Mouse (Mus musculus) CH12.LX (cell line): ENCODE measurements around the gene Prrx2. TPM values are rescaled to one million over a fixed set of nuclear protein-coding genes. Genes with fewer than 3 reads are reported as not detected.
"Not testable (repeated sequence)": the region's sequence is repeated elsewhere in the genome, so short reads cannot be mapped to it uniquely, and the experiment has no call there.

Source experiments
- DNase-seq: peaks from one replicate; pipeline ENCODE4 v3.0.0-alpha.2; 2013; ENCODE audit errors: extremely low read depth
- H3K27ac ChIP-seq: 2 replicates; pipeline ENCODE4 v1.5.1; 2012; ENCODE audit warnings: low read depth, mild to moderate bottlenecking, control low read depth, moderate library complexity; ENCODE audit not compliant: insufficient read depth
- H3K27me3 ChIP-seq: replicated peaks from 2 replicates; pipeline ENCODE3; 2012; ENCODE audit warnings: inconsistent platforms
- H3K36me3 ChIP-seq, 2 experiments: replicated peaks in 1 of 2; 2 replicates each; pipeline versions ENCODE3 to v1.6.1; 2012; ENCODE audit warnings: inconsistent platforms in 1 of 2, low read length in 1 of 2, mild to moderate bottlenecking in 1 of 2, mixed read lengths in 1 of 2, moderate library complexity in 1 of 2; ENCODE audit not compliant: control insufficient read depth in 1 of 2, insufficient read depth in 1 of 2
- H3K4me1 ChIP-seq, 2 experiments: 2 replicates each; pipeline ENCODE4 v1.6.1; 2012; ENCODE audit warnings: inconsistent platforms in 1 of 2, moderate library complexity in 1 of 2; ENCODE audit not compliant: insufficient read depth in 2 of 2, control insufficient read depth in 1 of 2
- H3K4me2 ChIP-seq: 2 replicates; pipeline ENCODE4 v1.6.1; 2012; ENCODE audit warnings: low read depth, mild to moderate bottlenecking, control low read depth; ENCODE audit not compliant: poor library complexity, insufficient read depth, severe bottlenecking
- H3K4me3 ChIP-seq, 3 experiments: fragments of 150-350 bp in 1 of 3; sonication (generic) in 1 of 3; replicated peaks in 1 of 3; 2 replicates each; pipeline versions ENCODE3 to v1.5.1; 2011 to 2012; ENCODE audit warnings: low read depth in 2 of 3, low read length in 2 of 3, mild to moderate bottlenecking in 2 of 3, moderate library complexity in 2 of 3, control low read depth in 1 of 3, improper control_type of control experiment in 1 of 3, inconsistent platforms in 1 of 3, mixed read lengths in 1 of 3; ENCODE audit not compliant: poor library complexity in 1 of 3
- H3K79me2 ChIP-seq: replicated peaks from 2 replicates; pipeline ENCODE4 v1.6.1; 2012; ENCODE audit warnings: mild to moderate bottlenecking, moderate library complexity; ENCODE audit not compliant: control insufficient read depth, poor library complexity, insufficient read depth, severe bottlenecking; ENCODE audit errors: extremely low read depth
- H3K9ac ChIP-seq: 2 replicates; pipeline ENCODE4 v1.6.1; 2012; ENCODE audit warnings: low read depth, mild to moderate bottlenecking, control low read depth, moderate library complexity; ENCODE audit not compliant: insufficient read depth
- H3K9me3 ChIP-seq: replicated peaks from 2 replicates; pipeline ENCODE3; 2012; ENCODE audit warnings: low read length, inconsistent platforms, mixed read lengths
- BHLHE40 ChIP-seq: IDR thresholded peaks from 2 replicates; pipeline ENCODE4 v1.6.1; 2011; ENCODE audit warnings: mild to moderate bottlenecking, low read depth, low read length, improper control_type of control experiment
- CHD2 ChIP-seq: IDR thresholded peaks from 2 replicates; pipeline ENCODE4 v1.6.1; 2011; ENCODE audit warnings: low read length, improper control_type of control experiment
- CTCF ChIP-seq, 2 experiments: IDR thresholded peaks in 1 of 2; conservative IDR thresholded peaks in 1 of 2; 2 replicates each; pipeline ENCODE4 v1.5.1; 2011 to 2012; ENCODE audit warnings: low read depth in 2 of 2, low read length in 2 of 2, improper control_type of control experiment in 1 of 2, inconsistent platforms in 1 of 2, mild to moderate bottlenecking in 1 of 2, moderate library complexity in 1 of 2
- E2F4 ChIP-seq: IDR thresholded peaks from 2 replicates; pipeline ENCODE4 v1.6.1; 2011; ENCODE audit warnings: low read depth, low read length, improper control_type of control experiment; ENCODE audit not compliant: insufficient replicate concordance
- EP300 ChIP-seq: IDR thresholded peaks from 2 replicates; pipeline ENCODE4 v1.6.1; 2011; ENCODE audit warnings: low read length, improper control_type of control experiment
- ETS1 ChIP-seq: conservative IDR thresholded peaks from 2 replicates; pipeline ENCODE4 v1.6.1; 2012; ENCODE audit warnings: low read depth, mild to moderate bottlenecking, inconsistent platforms, low read length, improper control_type of control experiment, moderate library complexity
- GABPA ChIP-seq: IDR thresholded peaks from 2 replicates; pipeline ENCODE4 v1.6.1; 2012; ENCODE audit warnings: low read depth, low read length, improper control_type of control experiment, inconsistent platforms; ENCODE audit not compliant: insufficient replicate concordance
- MAX ChIP-seq: IDR thresholded peaks from 2 replicates; pipeline ENCODE4 v1.6.1; 2011; ENCODE audit warnings: low read length, improper control_type of control experiment
- MAZ ChIP-seq: IDR thresholded peaks from 2 replicates; pipeline ENCODE4 v1.6.1; 2012; ENCODE audit warnings: low read depth, mild to moderate bottlenecking, inconsistent platforms, low read length, improper control_type of control experiment, moderate library complexity
- MXI1 ChIP-seq: IDR thresholded peaks from 2 replicates; pipeline ENCODE4 v1.6.1; 2011; ENCODE audit warnings: mild to moderate bottlenecking, low read depth, low read length, improper control_type of control experiment
- POLR2A ChIP-seq: IDR thresholded peaks from 2 replicates; pipeline ENCODE4 v1.6.1; 2011; ENCODE audit warnings: low read depth, mild to moderate bottlenecking, improper control_type of control experiment, low read length
- POLR2AphosphoS2 ChIP-seq: IDR thresholded peaks from 2 replicates; pipeline ENCODE4 v1.6.1; 2011; ENCODE audit warnings: low read depth, low read length, improper control_type of control experiment
- RAD21 ChIP-seq: IDR thresholded peaks from 2 replicates; pipeline ENCODE4 v1.6.1; 2011; ENCODE audit warnings: low read depth, mild to moderate bottlenecking, low read length, improper control_type of control experiment, moderate library complexity
- SMC3 ChIP-seq: IDR thresholded peaks from 2 replicates; pipeline ENCODE4 v1.6.1; 2011; ENCODE audit warnings: low read depth, low read length, improper control_type of control experiment
- USF2 ChIP-seq: conservative IDR thresholded peaks from 2 replicates; pipeline ENCODE4 v1.6.1; 2011; ENCODE audit warnings: low read depth, low read length, improper control_type of control experiment
- ZMIZ1 ChIP-seq: IDR thresholded peaks from 2 replicates; pipeline ENCODE4 v1.6.1; 2012; ENCODE audit warnings: low read depth, mild to moderate bottlenecking, inconsistent platforms, low read length, improper control_type of control experiment
- ZNF384 ChIP-seq: IDR thresholded peaks from 2 replicates; pipeline ENCODE4 v1.6.1; 2012; ENCODE audit warnings: low read depth, low read length, improper control_type of control experiment, inconsistent platforms
- dilution Hi-C: fragments of 300-500 bp; cut with MboI; formaldehyde crosslinking; loops from 2 replicates; pipeline ENCODE4 v1.14.3; 2020; ENCODE audit warnings: low sequenced_read_pairs; ENCODE audit not compliant: extremely low pct_unique_long_range_greater_than_20kb, extremely low pct_ligation_motif_present
- in situ Hi-C: fragments of 300-500 bp; cut with MboI; formaldehyde crosslinking; loops from 3 replicates; pipeline ENCODE4 v1.14.3; 2019; ENCODE audit warnings: low sequenced_read_pairs, low pct_ligation_motif_present, low pct_unique_long_range_greater_than_20kb, mixed read lengths
- polyA plus RNA-seq: library from polyadenylated mRNA; unstranded; fragments of >175 nt; gene quantifications from 2 replicates; pipeline ENCODE4 v1.2.1, GENCODE M21; 2012; ENCODE audit warnings: low read depth; ENCODE audit not compliant: insufficient read length
- total RNA-seq, 2 experiments: library from RNA; depleted of rRNA; stranded (reverse); fragments of 300-350 nt in 1 of 2; fragments of >200 nt in 1 of 2; gene quantifications; 2 replicates each; pipeline ENCODE4 v1.2.3; 2012 to 2014

The Prrx2 gene
- total and polyA plus RNA-seq, 3 experiments: not detected

GRCm38 (mm10) chr2:30915376-30915775, 80.6 kb downstream of the Prrx2 start:
- H3K36me3 ChIP-seq: no peaks in the 10 kb centered on the region
- no peaks in the 10 kb centered on the region for H3K9me3 ChIP-seq
- no peak for DNase-seq
- H3K4me2 ChIP-seq: no peak overlapping the region
- H3K27ac ChIP-seq: no peak overlapping the region
- in situ Hi-C loops (no loop called here), dilution Hi-C loops (no loop called here)
- H3K4me3 ChIP-seq: no peak overlapping the region
- H3K4me1 ChIP-seq: peaks cover 3 to 19% of the 10 kb centered on the region in 2 experiments; a peak in 3 of 4 replicates
- no peaks in the 10 kb centered on the region for H3K27me3 ChIP-seq
- H3K9ac ChIP-seq: no peak overlapping the region
- TF ChIP-seq CHD2 (no peak), MAX (no peak), SMC3 (no peak), ZMIZ1 (no peak), POLR2AphosphoS2 (no peak), POLR2A (no peak)
- no peaks in the 10 kb centered on the region for H3K79me2 ChIP-seq

DNA sequence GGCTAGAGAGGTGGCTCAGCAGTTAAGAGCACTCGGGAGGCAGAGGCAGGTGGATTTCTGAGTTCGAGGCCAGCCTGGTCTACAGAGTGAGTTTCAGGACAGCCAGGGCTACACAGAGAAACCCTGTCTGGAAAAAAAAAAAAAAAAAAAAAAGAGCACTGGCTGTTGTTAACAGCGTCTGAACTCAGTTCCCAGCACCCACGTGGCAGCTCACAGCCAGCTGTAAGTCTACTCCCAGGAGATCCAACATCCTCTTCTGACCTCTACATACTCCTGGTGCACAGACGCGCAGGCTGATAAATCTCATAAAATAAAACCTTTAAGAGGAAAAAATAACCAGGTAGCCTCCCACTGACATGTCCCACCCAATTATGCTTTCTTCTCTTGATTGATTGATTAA, 81.2 kb downstream of the Prrx2 start:
- H3K4me3 ChIP-seq, H3K27ac ChIP-seq, in situ Hi-C loops, DNase-seq, H3K79me2 ChIP-seq, H3K9me3 ChIP-seq, H3K4me2 ChIP-seq, H3K27me3 ChIP-seq: not testable (repeated sequence)
- H3K4me1 ChIP-seq: peaks cover 3 to 19% of the 10 kb centered on the region in 2 experiments; a peak in 3 of 4 replicates
- peak; percentile 73 for TF ChIP-seq ZNF384
- TF ChIP-seq, all 38 proteins: peak for 1; not testable (repeated sequence) for 37
- H3K9ac ChIP-seq, dilution Hi-C loops, H3K36me3 ChIP-seq: not testable (repeated sequence)

DNA sequence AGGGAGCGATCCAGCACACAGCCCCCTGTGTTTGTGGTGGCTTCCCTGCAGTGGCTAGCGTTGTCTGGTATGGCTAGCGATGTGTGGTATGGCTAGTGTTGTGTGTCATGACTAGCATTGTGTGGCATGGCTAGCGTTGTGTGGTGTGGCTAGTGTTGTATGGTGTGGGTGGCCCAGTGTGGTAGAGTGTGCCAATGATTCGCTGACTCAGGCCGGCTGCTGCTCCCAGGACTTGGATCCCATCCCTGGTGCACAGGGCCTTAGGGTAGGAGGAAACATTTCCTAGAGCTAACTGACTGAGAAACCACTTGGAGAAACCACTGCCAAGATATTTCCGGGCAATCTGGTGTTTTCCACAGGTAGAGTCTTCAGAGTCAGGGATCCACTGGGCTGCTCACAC, 82.9 kb downstream of the Prrx2 start:
- Histone ChIP-seq H3K9me3 (no peaks in the 10 kb centered on the region), H3K4me1 (peaks cover 3 to 19% of the 10 kb centered on the region in 2 experiments; a peak in 3 of 4 replicates), H3K36me3 (no peaks in the 10 kb centered on the region), H3K27me3 (no peaks in the 10 kb centered on the region), H3K79me2 (no peaks in the 10 kb centered on the region), H3K4me2 (no peak overlapping the region), H3K27ac (no peak overlapping the region), H3K4me3 (no peak overlapping the region), H3K9ac (no peak overlapping the region)
- TF ChIP-seq CTCF (conservative IDR thresholded peaks at IDR 0.05 in 1 of 2, IDR thresholded peaks at IDR 0.05 in 1 of 2; ENCODE audit: low read depth in 2 of 2, low read length in 2 of 2) (no peak), ETS1 (no peak), E2F4 (no peak), RAD21 (no peak), USF2 (no peak), MAZ (no peak), MAX (no peak), BHLHE40 (no peak), MXI1 (no peak), GABPA (no peak), EP300 (no peak)
- in situ Hi-C loops (no loop called here), dilution Hi-C loops (no loop called here)
- no peak for DNase-seq
